Mouse (Mus musculus) lung, postnatal 4 days (tissue): ENCODE measurements around the gene Atad2b.
"Not testable (repeated sequence)": the region's sequence is repeated elsewhere in the genome, so short reads cannot be mapped to it uniquely, and the experiment has no call there.

Source experiments
- DNase-seq, 2 experiments: peaks; one replicate each; pipeline ENCODE4 v3.0.0; 2021

Gene Atad2b

GRCm38 (mm10) chr12:4916994-4917804, at the start of gene Atad2b:
Gene Atad2b (plus strand): TSS chr12:4917353.
- DNase-seq: peak; percentile 98 to 99

DNA sequence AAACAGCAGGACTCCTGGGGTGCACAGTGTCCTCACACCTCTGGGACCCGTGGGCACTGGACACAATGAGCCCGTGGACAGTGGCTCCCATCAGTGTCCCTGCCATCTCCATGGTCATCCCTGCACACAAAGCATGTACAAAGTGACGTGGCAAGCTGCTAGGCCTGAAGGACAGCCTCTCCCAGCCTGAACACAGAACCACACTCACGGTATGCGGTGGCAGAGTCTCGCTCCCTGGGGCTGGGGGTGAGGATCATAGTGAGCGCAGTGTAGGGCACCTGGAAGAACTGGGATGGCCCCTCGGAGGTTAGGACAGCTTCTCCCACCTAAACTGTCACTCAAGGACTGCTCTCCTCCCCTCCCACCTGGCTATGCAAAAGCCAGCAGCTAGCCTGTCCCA, 48.2 kb upstream of the Atad2b start:
- no peak for DNase-seq

DNA sequence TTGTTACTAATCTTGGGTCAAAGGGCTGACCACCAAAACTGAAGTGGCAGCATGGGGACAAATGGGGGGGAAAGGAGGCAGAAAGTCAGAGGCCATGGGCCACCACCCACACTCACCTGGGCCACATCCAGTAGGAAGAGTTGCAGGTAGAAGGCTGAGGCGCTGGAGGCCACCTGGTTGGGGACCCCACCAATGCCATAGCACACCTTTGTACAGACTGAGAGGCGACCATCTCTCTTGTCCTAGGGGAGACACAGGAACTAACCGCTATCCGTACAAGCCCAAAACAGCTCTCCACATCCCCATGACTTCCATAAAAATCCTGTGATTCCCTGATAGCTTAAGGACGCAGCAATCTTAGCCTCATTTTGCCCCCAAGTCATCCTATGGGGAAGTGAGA, 45.9 kb upstream of the Atad2b start:
- DNase-seq: peak in 1 of 2 experiments; percentile 18

DNA sequence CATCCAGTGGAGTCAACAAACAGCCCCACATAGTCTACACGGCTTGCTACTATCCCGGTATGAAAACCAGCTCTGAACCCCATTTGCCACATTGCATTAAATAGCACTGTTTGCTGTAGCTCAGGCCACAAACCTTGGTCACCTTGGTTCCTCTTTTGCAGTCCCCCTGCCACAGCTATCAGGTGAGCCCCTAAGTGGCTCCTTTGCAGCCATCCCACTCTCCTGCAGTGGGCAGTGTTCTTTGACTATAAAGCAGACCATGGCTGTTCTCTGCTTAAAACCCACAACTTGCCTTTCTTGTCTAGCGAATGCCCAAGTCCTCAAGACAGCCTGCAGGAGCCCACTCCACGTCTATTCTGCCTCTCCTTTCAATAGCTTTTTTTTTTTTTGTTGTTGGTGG, 44.9 kb upstream of the Atad2b start:
- DNase-seq: no peak

GRCm38 (mm10) chr12:4872983-4873477, 44.1 kb upstream of the Atad2b start:
- DNase-seq: no peak

- DNase-seq: no peak
Observed at GRCm38 (mm10) chr12:4873531-4873930, 43.6 kb upstream of the Atad2b start.

DNA sequence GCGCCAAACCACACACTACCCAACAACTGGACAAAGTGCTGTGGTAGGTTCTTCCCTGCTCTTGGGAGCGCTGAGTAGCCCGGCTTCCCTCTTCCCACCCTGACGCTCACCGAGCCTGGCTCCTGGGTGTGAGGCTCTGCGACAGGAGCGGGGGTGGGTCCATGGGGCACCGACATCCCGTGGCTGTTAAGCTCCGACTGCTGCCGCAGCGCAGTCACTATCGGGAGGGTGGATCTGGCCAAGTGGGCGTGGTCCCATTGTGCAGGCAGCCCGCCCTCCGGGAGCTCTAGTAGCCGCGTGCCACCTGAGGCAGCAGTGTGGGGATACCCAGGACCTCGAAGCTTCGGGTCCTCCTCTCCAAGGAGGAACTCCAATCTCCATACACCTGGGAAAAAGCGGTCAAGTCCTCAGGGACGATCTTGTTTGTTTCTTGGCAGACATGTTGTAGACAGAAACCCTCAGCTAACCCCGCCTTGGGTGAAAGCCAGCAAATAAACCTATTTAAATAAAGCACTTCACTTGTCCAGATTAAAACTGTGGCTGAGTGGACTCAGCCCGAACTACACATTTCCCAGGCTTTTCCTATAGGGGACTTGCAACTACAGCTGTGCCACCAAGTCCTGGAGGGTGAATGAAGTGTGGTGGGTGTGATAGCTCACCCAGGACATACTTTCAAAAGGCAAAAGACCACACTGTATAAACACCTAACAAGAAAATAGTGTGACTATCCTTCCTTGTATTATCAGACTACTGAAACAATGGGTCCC, 42.8 kb upstream of the Atad2b start, which contains the start of gene Mfsd2b:
TSS of gene Mfsd2b (minus strand) at position 199 of the 767 bp plus-strand sequence.
- DNase-seq: peak; percentile 81 to 86

GRCm38 (mm10) chr12:4875623-4876022, 41.5 kb upstream of the Atad2b start:
- no peak for DNase-seq

DNA sequence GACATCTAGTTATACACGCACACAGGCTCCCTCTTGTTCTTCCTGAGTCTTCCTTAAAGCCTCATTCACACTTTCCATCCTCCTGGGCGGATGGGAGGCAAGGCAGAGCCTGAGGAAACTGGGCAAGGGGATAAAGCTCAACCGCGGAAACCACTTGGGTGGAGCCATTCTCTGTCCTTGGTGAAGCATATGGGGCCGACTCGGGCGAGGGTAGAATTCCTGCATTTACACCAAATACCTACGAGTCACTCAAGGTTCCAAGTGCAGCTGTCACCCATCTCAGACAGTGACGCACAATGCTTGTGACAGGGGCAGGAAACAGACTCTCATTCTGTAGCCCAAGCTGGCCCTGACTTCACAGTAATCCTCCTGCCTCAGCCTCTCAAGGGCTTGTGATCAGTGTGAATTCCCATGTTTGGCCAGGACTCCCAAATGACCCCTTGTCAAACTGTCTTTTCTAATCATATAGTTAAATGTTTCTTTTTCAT, 38.8 kb upstream of the Atad2b start:
- DNase-seq: no peak

GRCm38 (mm10) chr12:4879048-4879447, 38.1 kb upstream of the Atad2b start:
- no peak for DNase-seq

GRCm38 (mm10) chr12:4882086-4882485, 35.1 kb upstream of the Atad2b start:
- no peak for DNase-seq

GRCm38 (mm10) chr12:4885062-4885461, 32.1 kb upstream of the Atad2b start:
- DNase-seq: no peak

DNA sequence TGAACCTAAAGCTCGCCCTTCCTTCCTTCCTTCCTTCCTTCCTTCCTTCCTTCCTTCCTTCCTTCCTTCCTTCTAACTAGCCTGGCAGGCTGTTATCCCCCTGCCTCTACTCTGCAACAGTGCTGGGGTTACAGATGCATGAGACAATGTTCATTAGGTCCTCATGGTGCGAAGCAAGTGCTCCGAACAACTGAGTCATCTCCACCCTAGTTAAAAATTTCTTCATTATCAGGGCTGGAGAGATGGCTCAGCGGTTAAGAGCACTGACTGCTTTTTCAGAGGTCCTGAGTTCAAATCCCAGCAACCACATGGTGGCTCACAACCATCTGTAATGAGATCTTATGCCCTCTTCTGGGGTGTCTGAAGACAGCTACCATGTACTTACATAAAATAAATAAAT, 30.6 kb upstream of the Atad2b start:
- DNase-seq: not testable (repeated sequence)

DNA sequence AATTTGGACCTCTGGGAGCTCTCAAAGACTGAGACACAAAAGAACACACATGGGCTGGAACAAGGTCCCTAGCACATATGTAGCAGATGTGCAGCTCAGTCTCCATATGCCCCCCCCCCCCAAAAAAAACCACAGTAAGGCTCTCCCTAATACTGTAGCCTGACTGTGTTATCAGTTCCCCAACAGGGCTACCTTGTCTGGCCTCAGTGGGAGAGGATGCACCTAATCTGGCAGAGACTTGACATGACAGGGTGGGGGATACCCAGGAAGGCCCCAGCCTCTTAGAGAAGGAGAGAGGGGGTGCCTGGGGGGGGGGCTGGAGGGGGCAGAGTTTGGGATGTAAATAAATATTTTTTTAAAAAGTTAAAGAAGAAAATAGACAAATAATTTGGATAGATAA, 28.4 kb upstream of the Atad2b start:
- no peak for DNase-seq

- no peak for DNase-seq
Observed at GRCm38 (mm10) chr12:4889251-4889650, 27.9 kb upstream of the Atad2b start.

- no peak for DNase-seq
Observed at GRCm38 (mm10) chr12:4889891-4890290, 27.3 kb upstream of the Atad2b start.

DNA sequence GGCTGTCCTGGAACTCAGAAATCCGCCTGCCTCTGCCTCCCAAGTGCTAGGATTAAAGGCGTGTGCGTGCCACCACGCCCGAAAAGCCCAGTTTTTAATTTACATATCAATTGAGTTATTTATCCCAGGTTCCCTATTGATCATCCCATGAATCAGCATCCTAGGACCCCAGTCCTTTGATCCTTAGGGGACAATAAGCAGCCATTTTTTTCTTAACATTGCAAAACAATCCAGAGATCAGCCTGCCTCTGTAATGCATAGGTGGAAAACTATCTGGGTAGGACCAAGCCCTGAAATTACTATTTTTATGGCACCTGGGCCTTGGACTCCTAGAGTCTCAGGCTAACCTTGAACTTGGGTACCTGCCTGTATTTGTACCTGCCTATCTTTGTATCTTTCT, 19.1 kb upstream of the Atad2b start:
- no peak for DNase-seq

DNA sequence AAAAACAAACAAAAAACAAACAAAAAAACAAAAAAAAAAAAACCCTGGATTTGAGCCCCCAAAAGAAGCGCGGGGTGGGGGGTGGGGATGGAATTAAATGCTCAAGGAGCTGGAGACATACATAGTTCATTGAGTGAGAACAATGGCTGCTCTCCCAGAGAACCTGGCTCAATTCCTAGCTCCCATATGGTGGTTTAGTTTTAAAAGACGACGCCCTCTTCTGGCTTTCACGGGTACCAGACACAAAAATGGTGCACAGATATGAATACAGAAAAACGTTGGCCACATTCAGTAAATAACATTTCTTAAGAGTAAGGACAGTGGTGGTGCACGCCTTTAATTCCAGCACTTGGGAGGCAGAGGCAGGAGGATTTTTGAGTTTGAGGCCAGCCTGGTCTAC, 11.2 kb upstream of the Atad2b start:
- no peak for DNase-seq

DNA sequence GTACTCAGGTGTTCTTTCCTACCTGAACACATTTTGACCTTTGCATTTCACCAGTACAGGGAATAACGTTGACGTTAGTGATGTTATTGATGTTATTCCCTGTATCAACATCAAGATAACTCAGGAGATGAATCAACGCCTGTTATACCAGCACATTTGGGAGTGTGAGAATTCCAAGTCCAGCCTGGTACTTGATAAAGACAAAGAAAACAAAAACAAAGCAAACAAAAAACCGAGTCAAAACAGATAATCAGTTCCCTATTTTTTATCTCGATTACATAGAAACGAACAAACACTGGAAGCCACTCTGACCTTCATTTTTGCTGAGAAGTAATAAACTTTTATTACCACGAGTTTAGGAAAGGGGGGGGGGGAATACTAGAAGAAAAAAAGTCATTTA, 10.7 kb upstream of the Atad2b start:
- no peak for DNase-seq

- peak; percentile 97 for DNase-seq
Observed at GRCm38 (mm10) chr12:4906951-4907906, 9.9 kb upstream of the Atad2b start, which contains the start of gene Ubxn2a. Gene Ubxn2a (minus strand): TSS chr12:4907705.

GRCm38 (mm10) chr12:4908391-4908790, 8.8 kb upstream of the Atad2b start:
- DNase-seq: no peak

DNA sequence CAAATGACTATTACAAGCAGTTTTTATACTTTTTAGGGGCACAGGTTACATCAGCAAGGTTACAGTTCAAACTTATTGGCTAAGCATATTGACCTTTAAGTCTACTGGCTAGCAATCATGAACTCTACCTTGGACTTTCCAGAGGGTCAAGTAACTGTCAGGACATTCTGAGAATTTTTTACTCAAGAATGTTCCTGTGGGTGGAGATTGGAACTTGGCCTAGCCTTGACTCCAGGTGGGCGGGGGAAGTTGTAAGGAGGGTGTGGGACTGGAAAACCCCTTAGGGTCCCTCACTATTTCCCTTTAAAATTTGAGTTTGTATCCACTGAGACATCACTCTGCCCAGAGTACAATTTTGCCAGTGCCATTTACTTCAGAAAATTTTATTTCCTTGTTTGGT, 6.7 kb upstream of the Atad2b start:
- not testable (repeated sequence) for DNase-seq
